Mouse (Mus musculus) splenic B cell, adult 2 months (primary cell): ENCODE results near the gene Hat1.
"Not testable (repeated sequence)": the region's sequence is repeated elsewhere in the genome, so short reads cannot be mapped to it uniquely, and the experiment has no call there.

Experiments
- DNase-seq: peaks from one replicate; pipeline ENCODE4 v3.0.0-alpha.2; 2011; ENCODE audit warnings: low read depth, low spot score
- H3K27me3 ChIP-seq: 2 replicates; pipeline ENCODE4 v1.6.1; 2012; ENCODE audit warnings: mild to moderate bottlenecking, low read length, moderate library complexity, mixed read lengths; ENCODE audit not compliant: control insufficient read depth, poor library complexity, insufficient read depth, severe bottlenecking
- H3K36me3 ChIP-seq: 2 replicates; pipeline ENCODE4 v1.6.1; 2012; ENCODE audit warnings: mild to moderate bottlenecking, low read length, moderate library complexity, mixed read lengths; ENCODE audit not compliant: control insufficient read depth, poor library complexity, insufficient read depth, severe bottlenecking

Hat1 gene

DNA sequence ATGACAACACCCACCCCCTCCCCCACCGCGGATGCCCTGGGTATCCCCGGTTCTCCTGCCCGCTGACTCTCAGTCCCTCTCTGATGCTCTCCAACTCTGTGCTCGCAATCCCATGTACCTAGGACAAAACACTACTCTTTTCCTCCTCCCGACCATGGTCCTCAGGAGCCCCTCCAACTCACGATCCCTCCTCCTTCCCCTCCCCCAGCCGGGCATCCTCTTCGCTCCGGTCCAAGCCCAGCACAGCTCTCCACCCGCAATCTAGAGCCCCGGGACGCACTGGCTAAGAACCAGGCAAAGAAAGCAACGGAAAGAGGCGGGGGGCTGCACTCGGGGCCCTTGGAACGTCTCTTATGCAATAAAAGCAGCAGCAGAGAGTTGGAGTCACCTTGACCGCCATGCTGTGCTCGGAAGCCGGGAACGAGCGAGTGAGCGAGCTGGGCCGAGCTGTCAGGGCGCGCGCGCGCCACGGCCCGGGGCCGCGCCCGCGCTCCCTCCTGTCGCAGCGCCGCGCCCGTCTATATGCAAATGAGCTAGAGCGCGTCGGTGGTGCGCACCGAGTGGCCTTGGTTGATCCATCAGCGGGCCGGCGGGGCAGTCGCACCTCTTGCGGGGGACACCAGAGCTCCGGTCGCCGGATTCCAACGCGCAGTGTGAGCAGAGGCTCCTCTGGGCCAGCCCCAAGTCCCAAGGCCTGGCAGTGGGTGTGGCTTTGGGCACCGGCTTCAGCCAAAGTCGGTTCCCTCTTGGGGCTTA, 21.5 kb upstream of the Hat1 start, which contains the start of gene Slc25a12:
Gene Slc25a12, minus strand, starts transcription at position 625 of the 756 bp plus-strand sequence.
- no peaks in the 10 kb centered on the region for H3K36me3 ChIP-seq
- H3K27me3 ChIP-seq = no peaks in the 10 kb centered on the region
- peak; percentile 86 for DNase-seq

GRCm38 (mm10) chr2:71368086-71368485, 20.7 kb upstream of the Hat1 start:
- Histone ChIP-seq H3K36me3 (no peaks in the 10 kb centered on the region), H3K27me3 (no peaks in the 10 kb centered on the region)
- peak; percentile 25 for DNase-seq

GRCm38 (mm10) chr2:71371790-71372189, 17.0 kb upstream of the Hat1 start:
- no peaks in the 10 kb centered on the region for H3K27me3 ChIP-seq
- DNase-seq = no peak

DNA sequence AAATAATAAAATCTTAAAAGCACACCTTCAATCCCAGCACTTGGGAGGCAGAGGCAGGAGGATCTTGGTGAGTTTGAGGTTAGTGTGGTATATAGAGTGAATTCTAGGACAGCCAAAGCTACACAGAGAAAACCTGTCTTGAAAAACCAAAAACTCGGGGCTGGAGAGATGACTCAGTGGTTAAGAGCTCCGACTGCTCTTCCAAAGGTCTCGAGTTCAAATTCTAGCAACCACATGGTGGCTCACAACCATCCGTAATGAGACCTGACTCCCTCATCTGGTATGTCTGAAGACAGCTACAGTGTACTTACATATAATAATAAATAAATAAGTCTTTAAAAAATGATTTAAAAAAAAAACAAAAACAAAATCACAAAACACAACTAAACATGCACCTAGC, 16.5 kb upstream of the Hat1 start:
- not testable (repeated sequence) for DNase-seq, H3K36me3 ChIP-seq, H3K27me3 ChIP-seq

More at GRCm38 (mm10) chr2:71371790-71372189, 17.0 kb upstream of the Hat1 start:
- H3K36me3 ChIP-seq = no peaks in the 10 kb centered on the region

DNA sequence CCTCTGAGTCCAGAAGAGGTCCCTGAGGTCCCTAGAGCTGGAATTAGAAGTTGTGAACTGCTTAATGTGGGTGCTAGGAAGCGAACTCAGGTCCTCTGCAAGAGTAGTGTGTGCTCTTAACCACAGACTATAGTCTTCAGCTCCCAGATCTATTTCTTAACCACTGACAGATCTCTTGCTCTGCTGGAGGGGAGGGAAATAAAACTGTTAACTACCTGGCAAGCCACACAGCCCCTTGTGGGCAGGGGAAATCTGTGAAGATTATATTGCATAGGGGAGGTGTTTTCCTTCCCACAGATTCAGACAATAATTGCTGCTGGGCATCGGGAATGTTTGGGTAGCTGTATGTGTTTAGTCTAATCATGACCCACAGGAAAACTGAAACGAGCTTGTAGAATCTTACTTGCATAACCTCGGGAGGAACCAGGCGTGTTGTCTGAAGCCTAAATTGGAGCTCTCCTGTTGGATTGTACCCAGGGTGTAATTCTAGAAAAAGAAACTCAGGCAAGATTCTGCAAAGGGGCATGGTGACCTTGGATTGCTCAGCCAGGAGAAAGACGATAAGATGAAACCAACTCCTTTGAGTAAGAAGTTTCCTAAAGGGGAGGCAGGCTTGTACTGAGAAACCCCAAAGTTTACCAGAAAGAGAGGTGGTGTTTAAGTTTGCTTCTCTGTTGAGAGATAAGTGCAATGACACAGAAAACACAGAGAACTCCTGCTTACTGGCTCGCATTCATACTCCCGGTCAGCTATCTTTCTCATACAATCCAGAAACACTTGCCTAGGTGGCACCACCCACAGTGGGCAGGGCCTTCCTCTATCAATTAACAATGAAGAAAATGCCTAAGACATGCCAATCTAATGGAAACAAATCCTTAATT, 14.2 kb upstream of the Hat1 start:
- DNase-seq = no peak
- no peaks in the 10 kb centered on the region for H3K36me3 ChIP-seq

GRCm38 (mm10) chr2:71376433-71376906, 12.3 kb upstream of the Hat1 start:
- DNase-seq = peak; percentile 24
- Histone ChIP-seq H3K27me3 (no peaks in the 10 kb centered on the region), H3K36me3 (no peaks in the 10 kb centered on the region)

More for the DNA sequence above, 14.2 kb upstream of the Hat1 start:
- H3K27me3 ChIP-seq = no peaks in the 10 kb centered on the region

DNA sequence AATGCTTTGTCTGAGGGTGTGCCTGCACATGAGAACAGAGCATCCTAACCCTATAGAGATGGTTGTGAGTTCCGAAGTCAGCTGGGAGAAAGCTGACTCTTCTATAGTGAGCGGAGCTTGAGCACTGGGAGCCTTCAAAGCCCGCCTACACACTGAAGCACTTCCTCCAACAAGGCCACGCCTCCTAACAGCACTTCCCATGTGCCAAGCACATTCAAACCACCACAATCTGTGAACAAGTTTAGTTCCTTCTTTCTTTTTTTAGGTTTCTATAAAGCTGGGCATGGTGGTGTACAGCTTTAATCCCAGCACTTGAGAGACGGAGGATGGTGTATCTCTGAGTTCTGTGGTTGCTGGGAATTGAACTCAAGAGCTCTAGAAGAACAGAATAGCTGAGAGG, 11.3 kb upstream of the Hat1 start:
- peak; percentile 64 for DNase-seq
- H3K27me3 ChIP-seq = no peaks in the 10 kb centered on the region

GRCm38 (mm10) chr2:71381962-71382361, 6.8 kb upstream of the Hat1 start:
- no peak for DNase-seq
- Histone ChIP-seq H3K36me3 (no peaks in the 10 kb centered on the region), H3K27me3 (no peaks in the 10 kb centered on the region)

More for the DNA sequence above, 11.3 kb upstream of the Hat1 start:
- H3K36me3 ChIP-seq = no peaks in the 10 kb centered on the region

DNA sequence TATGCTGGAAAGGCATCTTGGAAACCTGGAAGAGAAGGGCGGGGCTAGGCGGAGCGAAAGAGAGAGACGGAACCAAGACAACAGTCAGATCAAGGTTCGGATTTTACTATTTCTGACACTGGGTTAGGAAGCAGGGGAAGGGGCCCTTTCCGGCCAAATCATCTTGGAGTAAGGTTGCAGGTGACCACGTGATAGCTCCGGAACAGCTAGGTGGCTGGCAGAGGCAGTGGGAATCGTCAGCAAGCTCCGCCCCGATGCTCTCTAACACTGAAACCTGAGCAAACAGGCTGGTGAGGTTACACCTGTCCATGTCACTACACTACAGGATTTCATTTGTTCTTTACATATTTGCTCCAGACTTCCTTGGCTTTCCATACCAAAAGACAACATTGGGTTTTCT, 4.9 kb upstream of the Hat1 start:
- H3K36me3 ChIP-seq = no peaks in the 10 kb centered on the region
- H3K27me3 ChIP-seq = no peaks in the 10 kb centered on the region
- no peak for DNase-seq

DNA sequence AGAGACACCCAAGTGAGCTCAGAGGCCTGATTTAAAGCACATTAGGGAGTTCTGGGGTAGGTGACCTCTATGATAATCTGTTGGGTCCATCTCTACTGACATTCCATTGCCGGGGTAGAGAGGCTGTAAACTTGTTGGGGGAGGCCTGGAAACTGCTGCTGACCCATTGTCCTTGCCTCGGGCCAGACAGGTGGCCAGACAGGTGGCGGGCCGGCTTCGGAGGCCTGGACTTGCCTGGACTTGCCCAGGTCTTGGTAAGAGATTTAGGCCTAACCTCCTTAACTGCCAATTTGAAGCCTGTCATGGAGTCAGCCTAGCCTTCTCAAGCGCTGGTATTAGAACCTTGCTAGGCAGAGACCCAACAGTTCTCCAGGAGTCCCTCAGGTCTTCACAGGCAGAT, 992 bp upstream of the Hat1 start:
- H3K27me3 ChIP-seq = no peaks in the 10 kb centered on the region
- no peak for DNase-seq
- H3K36me3 ChIP-seq = no peaks in the 10 kb centered on the region

GRCm38 (mm10) chr2:71389864-71390263, 1.1 kb downstream of the Hat1 start:
- Histone ChIP-seq H3K27me3 (no peaks in the 10 kb centered on the region), H3K36me3 (no peaks in the 10 kb centered on the region)
- DNase-seq = peak; percentile 69

DNA sequence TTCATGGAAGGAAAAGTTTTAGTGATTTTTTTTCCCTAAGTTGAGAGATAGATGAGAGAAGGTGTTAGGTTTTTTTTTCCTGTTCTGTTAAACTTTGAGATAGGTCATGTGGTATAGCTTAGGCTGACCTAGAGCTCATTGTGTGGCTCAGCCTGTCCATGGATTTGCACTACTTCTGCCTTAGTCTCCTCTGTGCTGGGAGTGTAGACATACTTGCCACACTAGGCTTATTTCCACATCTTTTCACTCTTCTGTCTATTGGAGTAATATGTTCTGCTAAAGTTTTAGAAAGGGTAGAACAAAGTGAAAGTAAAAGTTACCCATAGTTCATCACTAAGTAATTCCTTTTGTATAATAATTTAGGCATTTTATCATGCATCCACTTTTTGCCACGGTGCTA, 16.9 kb downstream of the Hat1 start:
- Histone ChIP-seq H3K36me3 (peaks cover 2% of the 10 kb centered on the region; the same call in 1 of the 2 replicates), H3K27me3 (no peaks in the 10 kb centered on the region)
- DNase-seq = no peak

DNA sequence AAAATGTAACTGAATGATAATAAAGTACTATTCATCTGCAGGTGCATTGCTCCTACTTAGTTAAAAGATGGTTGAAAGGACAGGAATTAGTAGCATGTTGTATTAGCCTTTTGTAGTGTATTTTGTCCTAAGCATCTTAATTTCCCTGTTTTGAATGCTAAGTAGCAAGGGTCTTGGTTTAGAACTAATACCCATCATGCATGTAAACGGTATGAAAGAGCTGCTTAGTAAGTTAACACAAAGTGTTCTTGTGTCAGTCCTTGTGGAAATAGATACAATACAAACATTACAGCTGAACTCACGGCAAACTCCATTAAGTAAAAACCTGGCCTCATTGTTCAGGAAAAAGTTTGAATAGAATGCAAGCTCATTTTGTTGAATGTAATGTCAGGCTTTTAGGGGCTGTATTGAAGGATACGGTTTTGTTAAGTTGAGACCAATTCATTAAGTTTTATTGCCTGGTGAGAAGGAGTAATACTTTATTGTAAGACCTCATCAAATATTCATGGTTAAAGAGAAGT, 30.1 kb downstream of the Hat1 start:
- H3K36me3 ChIP-seq = peaks cover 8% of the 10 kb centered on the region; the same call in 1 of the 2 replicates
- H3K27me3 ChIP-seq = no peaks in the 10 kb centered on the region
- DNase-seq = no peak

GRCm38 (mm10) chr2:71419408-71419807, 30.6 kb downstream of the Hat1 start:
- no peaks in the 10 kb centered on the region for H3K27me3 ChIP-seq
- H3K36me3 ChIP-seq = peaks cover 8% of the 10 kb centered on the region; the same call in 1 of the 2 replicates
- no peak for DNase-seq
